Mouse (Mus musculus): ENCODE measurements around the gene Hba-x. TPM values are rescaled to one million over a fixed set of nuclear protein-coding genes. Genes with fewer than 3 reads are reported as not detected.

The Hba-x gene
- polyA plus RNA-seq, 1 experiment from 2014 or later: 0.18 TPM

- Histone ChIP-seq H3K4me1 (replicated peaks; ENCODE audit: control insufficient read depth, insufficient read depth) (no peaks in the 10 kb centered on the region), H3K36me3 (ENCODE audit: control insufficient read depth, insufficient read depth, low read length) (peaks cover 16% of the 10 kb centered on the region), H3K9me3 (ENCODE audit: control insufficient read depth, low read length) (no peaks in the 10 kb centered on the region), H3K27ac (replicated peaks) (peak overlapping the region; percentile 8; the same call in 1 of the 2 replicates), H3K4me2 (replicated peaks; ENCODE audit: low read depth) (no peak overlapping the region), H3K4me3 (ENCODE audit: low read depth, low read length) (no peak overlapping the region), H3K9ac (ENCODE audit: low read length) (no peak overlapping the region), H3K27me3 (ENCODE audit: control insufficient read depth, insufficient read depth, low read length) (no peaks in the 10 kb centered on the region)
- no peak for ATAC-seq (ENCODE audit: low FRiP score, low TSS enrichment)
- TF ChIP-seq EP300 (optimal IDR thresholded peaks at IDR 0.05) (no peak), CTCF (IDR thresholded peaks at IDR 0.05; ENCODE audit: low read depth) (no peak)
- DNase-seq (ENCODE audit: low spot score): no peak
- WGBS: 72% methylated on average over 7 of the region's 7 CpGs
These were observed 32.8 kb upstream of the Hba-x start for GRCm38 (mm10) chr11:32243205-32243955.

GRCm38 (mm10) chr11:32244064-32244463 lies 32.1 kb upstream of the Hba-x start:
- ATAC-seq (ENCODE audit: low FRiP score, low TSS enrichment) (no peak), DNase-seq (ENCODE audit: low spot score) (no peak)
- Histone ChIP-seq H3K36me3 (ENCODE audit: control insufficient read depth, insufficient read depth, low read length) (peaks cover 13% of the 10 kb centered on the region), H3K27ac (replicated peaks) (peak overlapping the region; percentile 8; the same call in 1 of the 2 replicates), H3K9me3 (ENCODE audit: control insufficient read depth, low read length) (no peaks in the 10 kb centered on the region), H3K4me1 (replicated peaks; ENCODE audit: control insufficient read depth, insufficient read depth) (no peaks in the 10 kb centered on the region), H3K27me3 (ENCODE audit: control insufficient read depth, insufficient read depth, low read length) (no peaks in the 10 kb centered on the region), H3K4me3 (ENCODE audit: low read depth, low read length) (no peak overlapping the region), H3K4me2 (replicated peaks; ENCODE audit: low read depth) (no peak overlapping the region), H3K9ac (ENCODE audit: low read length) (no peak overlapping the region)
- TF ChIP-seq CTCF (IDR thresholded peaks at IDR 0.05; ENCODE audit: low read depth) (no peak), EP300 (optimal IDR thresholded peaks at IDR 0.05) (no peak)
- WGBS: 58% methylated on average over 3 of the region's 3 CpGs

GRCm38 (mm10) chr11:32244617-32245016 lies 31.6 kb upstream of the Hba-x start:
- Histone ChIP-seq H3K4me3 (ENCODE audit: low read depth, low read length) (no peak overlapping the region), H3K27ac (replicated peaks) (no peak overlapping the region), H3K36me3 (ENCODE audit: control insufficient read depth, insufficient read depth, low read length) (peaks cover 13% of the 10 kb centered on the region), H3K4me2 (replicated peaks; ENCODE audit: low read depth) (no peak overlapping the region), H3K4me1 (replicated peaks; ENCODE audit: control insufficient read depth, insufficient read depth) (no peaks in the 10 kb centered on the region), H3K9me3 (ENCODE audit: control insufficient read depth, low read length) (no peaks in the 10 kb centered on the region), H3K9ac (ENCODE audit: low read length) (no peak overlapping the region), H3K27me3 (ENCODE audit: control insufficient read depth, insufficient read depth, low read length) (no peaks in the 10 kb centered on the region)
- no peak for DNase-seq (ENCODE audit: low spot score)
- TF ChIP-seq EP300 (optimal IDR thresholded peaks at IDR 0.05): no peak
- no peak for TF ChIP-seq CTCF (IDR thresholded peaks at IDR 0.05; ENCODE audit: low read depth)
- no peak for ATAC-seq (ENCODE audit: low FRiP score, low TSS enrichment)
- WGBS: 85% methylated on average over 1 of the region's 1 CpGs

GRCm38 (mm10) chr11:32245614-32246013 lies 30.6 kb upstream of the Hba-x start:
- no peak overlapping the region for H3K4me3 ChIP-seq (ENCODE audit: low read depth, low read length)
- no peak overlapping the region for H3K27ac ChIP-seq (replicated peaks)
- peaks cover 13% of the 10 kb centered on the region for H3K36me3 ChIP-seq (ENCODE audit: control insufficient read depth, insufficient read depth, low read length)
- no peaks in the 10 kb centered on the region for H3K27me3 ChIP-seq (ENCODE audit: control insufficient read depth, insufficient read depth, low read length)
- H3K9me3 ChIP-seq (ENCODE audit: control insufficient read depth, low read length): no peaks in the 10 kb centered on the region
- no peak for TF ChIP-seq EP300 (optimal IDR thresholded peaks at IDR 0.05)
- WGBS: 88% methylated on average over 6 of the region's 6 CpGs
- DNase-seq (ENCODE audit: low spot score): no peak
- no peak overlapping the region for H3K4me2 ChIP-seq (replicated peaks; ENCODE audit: low read depth)
- no peak overlapping the region for H3K9ac ChIP-seq (ENCODE audit: low read length)
- peak; percentile 77 for ATAC-seq (ENCODE audit: low FRiP score, low TSS enrichment)
- H3K4me1 ChIP-seq (replicated peaks; ENCODE audit: control insufficient read depth, insufficient read depth): no peaks in the 10 kb centered on the region

GRCm38 (mm10) chr11:32247068-32247467 lies 29.1 kb upstream of the Hba-x start:
- H3K4me2 ChIP-seq (replicated peaks; ENCODE audit: low read depth): no peak overlapping the region
- TF ChIP-seq EP300 (optimal IDR thresholded peaks at IDR 0.05): no peak
- peak; percentile 52 for TF ChIP-seq CTCF (IDR thresholded peaks at IDR 0.05; ENCODE audit: low read depth)
- H3K4me3 ChIP-seq (ENCODE audit: low read depth, low read length): no peak overlapping the region
- ATAC-seq (ENCODE audit: low FRiP score, low TSS enrichment) (no peak), DNase-seq (ENCODE audit: low spot score) (no peak)
- H3K9me3 ChIP-seq (ENCODE audit: control insufficient read depth, low read length): no peaks in the 10 kb centered on the region
- no peak overlapping the region for H3K9ac ChIP-seq (ENCODE audit: low read length)
- no peaks in the 10 kb centered on the region; the same call in 1 of the 2 replicates for H3K4me1 ChIP-seq (replicated peaks; ENCODE audit: control insufficient read depth, insufficient read depth)
- peaks cover 13% of the 10 kb centered on the region for H3K36me3 ChIP-seq (ENCODE audit: control insufficient read depth, insufficient read depth, low read length)
- no peaks in the 10 kb centered on the region for H3K27me3 ChIP-seq (ENCODE audit: control insufficient read depth, insufficient read depth, low read length)
- no peak overlapping the region for H3K27ac ChIP-seq (replicated peaks)

GRCm38 (mm10) chr11:32248350-32248749 lies 27.9 kb upstream of the Hba-x start:
- H3K4me2 ChIP-seq (replicated peaks; ENCODE audit: low read depth): no peak overlapping the region
- no peak overlapping the region for H3K4me3 ChIP-seq (ENCODE audit: low read depth, low read length)
- DNase-seq (ENCODE audit: low spot score): no peak
- no peaks in the 10 kb centered on the region; the same call in 1 of the 2 replicates for H3K4me1 ChIP-seq (replicated peaks; ENCODE audit: control insufficient read depth, insufficient read depth)
- no peak overlapping the region for H3K27ac ChIP-seq (replicated peaks)
- 72% methylated on average over 3 of the region's 3 CpGs for WGBS
- no peaks in the 10 kb centered on the region for H3K27me3 ChIP-seq (ENCODE audit: control insufficient read depth, insufficient read depth, low read length)
- no peak for ATAC-seq (ENCODE audit: low FRiP score, low TSS enrichment)
- H3K9me3 ChIP-seq (ENCODE audit: control insufficient read depth, low read length): no peaks in the 10 kb centered on the region
- TF ChIP-seq EP300 (optimal IDR thresholded peaks at IDR 0.05): no peak
- TF ChIP-seq CTCF (IDR thresholded peaks at IDR 0.05; ENCODE audit: low read depth): no peak
- H3K9ac ChIP-seq (ENCODE audit: low read length): no peak overlapping the region
- H3K36me3 ChIP-seq (ENCODE audit: control insufficient read depth, insufficient read depth, low read length): peaks cover 13% of the 10 kb centered on the region
